Mouse (Mus musculus) CH12.LX (cell line): ENCODE results near the gene Por. TPM values are rescaled to one million over a fixed set of nuclear protein-coding genes. Genes with fewer than 3 reads are reported as not detected.

Experiments
- DNase-seq: peaks from one replicate; pipeline ENCODE4 v3.0.0-alpha.2; 2013; ENCODE audit errors: extremely low read depth
- H3K27ac ChIP-seq: 2 replicates; pipeline ENCODE4 v1.5.1; 2012; ENCODE audit warnings: low read depth, mild to moderate bottlenecking, control low read depth, moderate library complexity; ENCODE audit not compliant: insufficient read depth
- H3K27me3 ChIP-seq: replicated peaks from 2 replicates; pipeline ENCODE3; 2012; ENCODE audit warnings: inconsistent platforms
- H3K36me3 ChIP-seq, 2 experiments: replicated peaks in 1 of 2; 2 replicates each; pipeline versions ENCODE3 to v1.6.1; 2012; ENCODE audit warnings: inconsistent platforms in 1 of 2, low read length in 1 of 2, mild to moderate bottlenecking in 1 of 2, mixed read lengths in 1 of 2, moderate library complexity in 1 of 2; ENCODE audit not compliant: control insufficient read depth in 1 of 2, insufficient read depth in 1 of 2
- H3K4me1 ChIP-seq, 2 experiments: 2 replicates each; pipeline ENCODE4 v1.6.1; 2012; ENCODE audit warnings: inconsistent platforms in 1 of 2, moderate library complexity in 1 of 2; ENCODE audit not compliant: insufficient read depth in 2 of 2, control insufficient read depth in 1 of 2
- H3K4me2 ChIP-seq: 2 replicates; pipeline ENCODE4 v1.6.1; 2012; ENCODE audit warnings: low read depth, mild to moderate bottlenecking, control low read depth; ENCODE audit not compliant: poor library complexity, insufficient read depth, severe bottlenecking
- H3K4me3 ChIP-seq, 3 experiments: fragments of 150-350 bp in 1 of 3; sonication (generic) in 1 of 3; replicated peaks in 1 of 3; 2 replicates each; pipeline versions ENCODE3 to v1.5.1; 2011 to 2012; ENCODE audit warnings: low read depth in 2 of 3, low read length in 2 of 3, mild to moderate bottlenecking in 2 of 3, moderate library complexity in 2 of 3, control low read depth in 1 of 3, improper control_type of control experiment in 1 of 3, inconsistent platforms in 1 of 3, mixed read lengths in 1 of 3; ENCODE audit not compliant: poor library complexity in 1 of 3
- H3K79me2 ChIP-seq: replicated peaks from 2 replicates; pipeline ENCODE4 v1.6.1; 2012; ENCODE audit warnings: mild to moderate bottlenecking, moderate library complexity; ENCODE audit not compliant: control insufficient read depth, poor library complexity, insufficient read depth, severe bottlenecking; ENCODE audit errors: extremely low read depth
- H3K9ac ChIP-seq: 2 replicates; pipeline ENCODE4 v1.6.1; 2012; ENCODE audit warnings: low read depth, mild to moderate bottlenecking, control low read depth, moderate library complexity; ENCODE audit not compliant: insufficient read depth
- H3K9me3 ChIP-seq: replicated peaks from 2 replicates; pipeline ENCODE3; 2012; ENCODE audit warnings: low read length, inconsistent platforms, mixed read lengths
- BHLHE40 ChIP-seq: IDR thresholded peaks from 2 replicates; pipeline ENCODE4 v1.6.1; 2011; ENCODE audit warnings: mild to moderate bottlenecking, low read depth, low read length, improper control_type of control experiment
- CHD2 ChIP-seq: IDR thresholded peaks from 2 replicates; pipeline ENCODE4 v1.6.1; 2011; ENCODE audit warnings: low read length, improper control_type of control experiment
- CTCF ChIP-seq, 2 experiments: IDR thresholded peaks in 1 of 2; conservative IDR thresholded peaks in 1 of 2; 2 replicates each; pipeline ENCODE4 v1.5.1; 2011 to 2012; ENCODE audit warnings: low read depth in 2 of 2, low read length in 2 of 2, improper control_type of control experiment in 1 of 2, inconsistent platforms in 1 of 2, mild to moderate bottlenecking in 1 of 2, moderate library complexity in 1 of 2
- E2F4 ChIP-seq: IDR thresholded peaks from 2 replicates; pipeline ENCODE4 v1.6.1; 2011; ENCODE audit warnings: low read depth, low read length, improper control_type of control experiment; ENCODE audit not compliant: insufficient replicate concordance
- ETS1 ChIP-seq: conservative IDR thresholded peaks from 2 replicates; pipeline ENCODE4 v1.6.1; 2012; ENCODE audit warnings: low read depth, mild to moderate bottlenecking, inconsistent platforms, low read length, improper control_type of control experiment, moderate library complexity
- HCFC1 ChIP-seq: IDR thresholded peaks from 2 replicates; pipeline ENCODE4 v1.6.1; 2012; ENCODE audit warnings: low read depth, mild to moderate bottlenecking, inconsistent platforms, low read length, improper control_type of control experiment
- JUN ChIP-seq: IDR thresholded peaks from 2 replicates; pipeline ENCODE4 v1.6.1; 2011; ENCODE audit warnings: low read depth, mild to moderate bottlenecking, low read length, improper control_type of control experiment, moderate library complexity; ENCODE audit not compliant: insufficient read depth
- JUND ChIP-seq: conservative IDR thresholded peaks from 2 replicates; pipeline ENCODE4 v1.6.1; 2011; ENCODE audit warnings: low read depth, low read length, improper control_type of control experiment
- MAFK ChIP-seq: IDR thresholded peaks from 2 replicates; pipeline ENCODE4 v1.6.1; 2011; ENCODE audit warnings: low read length, improper control_type of control experiment; ENCODE audit not compliant: insufficient replicate concordance
- MXI1 ChIP-seq: IDR thresholded peaks from 2 replicates; pipeline ENCODE4 v1.6.1; 2011; ENCODE audit warnings: mild to moderate bottlenecking, low read depth, low read length, improper control_type of control experiment
- NELFE ChIP-seq: IDR thresholded peaks from 2 replicates; pipeline ENCODE4 v1.6.1; 2011; ENCODE audit warnings: low read depth, low read length, improper control_type of control experiment
- NRF1 ChIP-seq: IDR thresholded peaks from 2 replicates; pipeline ENCODE4 v1.6.1; 2014; ENCODE audit warnings: low read depth, mild to moderate bottlenecking, inconsistent platforms, low read length, improper control_type of control experiment, moderate library complexity
- PAX5 ChIP-seq: IDR thresholded peaks from 2 replicates; pipeline ENCODE4 v1.6.1; 2012; ENCODE audit warnings: low read length, inconsistent platforms, mixed read lengths
- POLR2A ChIP-seq: IDR thresholded peaks from 2 replicates; pipeline ENCODE4 v1.6.1; 2011; ENCODE audit warnings: low read depth, mild to moderate bottlenecking, improper control_type of control experiment, low read length
- POLR2AphosphoS2 ChIP-seq: IDR thresholded peaks from 2 replicates; pipeline ENCODE4 v1.6.1; 2011; ENCODE audit warnings: low read depth, low read length, improper control_type of control experiment
- RCOR1 ChIP-seq: conservative IDR thresholded peaks from 2 replicates; pipeline ENCODE4 v1.6.1; 2012; ENCODE audit warnings: low read depth, mild to moderate bottlenecking, inconsistent platforms, low read length, improper control_type of control experiment
- TBP ChIP-seq: conservative IDR thresholded peaks from 2 replicates; pipeline ENCODE4 v1.6.1; 2011; ENCODE audit warnings: low read depth, low read length, improper control_type of control experiment
- TCF12 ChIP-seq: IDR thresholded peaks from 2 replicates; pipeline ENCODE4 v1.6.1; 2014; ENCODE audit warnings: low read depth, mild to moderate bottlenecking, inconsistent platforms, low read length, improper control_type of control experiment
- USF1 ChIP-seq: IDR thresholded peaks from 2 replicates; pipeline ENCODE4 v1.6.1; 2014; ENCODE audit warnings: low read depth, mild to moderate bottlenecking, inconsistent platforms, low read length, improper control_type of control experiment
- USF2 ChIP-seq: conservative IDR thresholded peaks from 2 replicates; pipeline ENCODE4 v1.6.1; 2011; ENCODE audit warnings: low read depth, low read length, improper control_type of control experiment
- ZC3H11A ChIP-seq: IDR thresholded peaks from 2 replicates; pipeline ENCODE4 v1.6.1; 2012; ENCODE audit warnings: low read depth, mild to moderate bottlenecking, inconsistent platforms, low read length, improper control_type of control experiment
- ZNF384 ChIP-seq: IDR thresholded peaks from 2 replicates; pipeline ENCODE4 v1.6.1; 2012; ENCODE audit warnings: low read depth, low read length, improper control_type of control experiment, inconsistent platforms
- dilution Hi-C: fragments of 300-500 bp; cut with MboI; formaldehyde crosslinking; loops from 2 replicates; pipeline ENCODE4 v1.14.3; 2020; ENCODE audit warnings: low sequenced_read_pairs; ENCODE audit not compliant: extremely low pct_unique_long_range_greater_than_20kb, extremely low pct_ligation_motif_present
- in situ Hi-C: fragments of 300-500 bp; cut with MboI; formaldehyde crosslinking; loops from 3 replicates; pipeline ENCODE4 v1.14.3; 2019; ENCODE audit warnings: low sequenced_read_pairs, low pct_ligation_motif_present, low pct_unique_long_range_greater_than_20kb, mixed read lengths
- polyA plus RNA-seq: library from polyadenylated mRNA; unstranded; fragments of >175 nt; gene quantifications from 2 replicates; pipeline ENCODE4 v1.2.1, GENCODE M21; 2012; ENCODE audit warnings: low read depth; ENCODE audit not compliant: insufficient read length
- total RNA-seq, 2 experiments: library from RNA; depleted of rRNA; stranded (reverse); fragments of 300-350 nt in 1 of 2; fragments of >200 nt in 1 of 2; gene quantifications; 2 replicates each; pipeline ENCODE4 v1.2.3; 2012 to 2014

The Por gene
- total and polyA plus RNA-seq, 3 experiments, result 17.3 to 56.8 (median 41.2) TPM

- in situ Hi-C loops, result no loop called here
- TF ChIP-seq CHD2 (no peak), TBP (no peak), POLR2A (no peak), ZNF384 (no peak), USF1 (no peak)
These were observed 27.9 kb downstream of the Por start for GRCm38 (mm10) chr5:135697711-135698111.

GRCm38 (mm10) chr5:135701601-135702000 lies 31.8 kb downstream of the Por start:
- H3K4me1 ChIP-seq, result peaks cover 3 to 24% of the 10 kb centered on the region in 2 experiments; a peak in 3 of 4 replicates
- peaks cover 34 to 72% of the 10 kb centered on the region in 2 experiments for H3K36me3 ChIP-seq
- H3K79me2 ChIP-seq, result no peaks in the 10 kb centered on the region
- DNase-seq, result no peak
- H3K4me3 ChIP-seq, result no peak overlapping the region
- in situ Hi-C loops (no loop called here), dilution Hi-C loops (no loop called here)
- H3K4me2 ChIP-seq, result no peak overlapping the region
- no peaks in the 10 kb centered on the region for H3K27me3 ChIP-seq
- TF ChIP-seq CTCF (conservative IDR thresholded peaks at IDR 0.05 in 1 of 2, IDR thresholded peaks at IDR 0.05 in 1 of 2; ENCODE audit: low read depth in 2 of 2, low read length in 2 of 2) (no peak), MXI1 (no peak), ZNF384 (no peak), NRF1 (no peak), JUND (no peak), HCFC1 (no peak), POLR2AphosphoS2 (no peak), JUN (no peak), PAX5 (no peak), ETS1 (no peak), BHLHE40 (no peak), RCOR1 (no peak)
- H3K9me3 ChIP-seq, result peaks cover 19% of the 10 kb centered on the region
- H3K9ac ChIP-seq, result no peak overlapping the region
- no peak overlapping the region for H3K27ac ChIP-seq

More at GRCm38 (mm10) chr5:135697711-135698111, 27.9 kb downstream of the Por start:
- peaks cover 3 to 22% of the 10 kb centered on the region in 2 experiments; a peak in 3 of 4 replicates for H3K4me1 ChIP-seq
- H3K4me2 ChIP-seq, result no peak overlapping the region
- peaks cover 29 to 66% of the 10 kb centered on the region in 2 experiments for H3K36me3 ChIP-seq
- no peak for DNase-seq
- H3K27me3 ChIP-seq, result no peaks in the 10 kb centered on the region
- 0 out of 2 replicates have a peak, but pooled peaks cover 5% of the 10 kb centered on the region for H3K79me2 ChIP-seq
- no peak overlapping the region for H3K9ac ChIP-seq
- H3K4me3 ChIP-seq, result no peak overlapping the region
- dilution Hi-C loops, result no loop called here
- H3K27ac ChIP-seq, result no peak overlapping the region
- H3K9me3 ChIP-seq, result peaks cover 16% of the 10 kb centered on the region

- in situ Hi-C loops (no loop called here), dilution Hi-C loops (no loop called here)
- peaks cover 37 to 76% of the 10 kb centered on the region in 2 experiments for H3K36me3 ChIP-seq
- no peak overlapping the region for H3K9ac ChIP-seq
- peaks cover 6 to 30% of the 10 kb centered on the region in 2 experiments for H3K4me1 ChIP-seq
- H3K9me3 ChIP-seq, result peaks cover 20% of the 10 kb centered on the region
- H3K4me2 ChIP-seq, result no peak overlapping the region
- no peak overlapping the region for H3K27ac ChIP-seq
- TF ChIP-seq TCF12 (no peak), HCFC1 (no peak), JUN (no peak), CTCF (conservative IDR thresholded peaks at IDR 0.05 in 1 of 2, IDR thresholded peaks at IDR 0.05 in 1 of 2; ENCODE audit: low read depth in 2 of 2, low read length in 2 of 2) (no peak), NELFE (no peak), E2F4 (no peak), MAFK (no peak), USF2 (no peak), ZC3H11A (no peak)
- no peaks in the 10 kb centered on the region for H3K79me2 ChIP-seq
- no peak overlapping the region for H3K4me3 ChIP-seq
- H3K27me3 ChIP-seq, result no peaks in the 10 kb centered on the region
- DNase-seq, result no peak
These were observed 32.4 kb downstream of the Por start for GRCm38 (mm10) chr5:135702190-135702589.
